Mouse (Mus musculus) thymus, postnatal 10 days (tissue): ENCODE data around the gene Sigirr.

Experiments used
- DNase-seq, 2 experiments: peaks; one replicate each; pipeline ENCODE4 v3.0.0; 2021; ENCODE audit warnings: low spot score in 2 of 2

The Sigirr gene

GRCm38 (mm10) chr7:141060426-141061242, 39.7 kb downstream of the Sigirr start, which contains the start of gene B4galnt4:
B4galnt4 (plus strand) TSS chr7:141061104.
- peak in 1 of 2 experiments; percentile 51 for DNase-seq

GRCm38 (mm10) chr7:141059929-141060328, 40.4 kb downstream of the Sigirr start:
- no peak for DNase-seq

- no peak for DNase-seq
Observed at GRCm38 (mm10) chr7:141058601-141059341, 41.6 kb downstream of the Sigirr start.

- no peak for DNase-seq
Observed at GRCm38 (mm10) chr7:141057541-141057940, 42.8 kb downstream of the Sigirr start.

- no peak for DNase-seq
Observed at GRCm38 (mm10) chr7:141056976-141057375, 43.4 kb downstream of the Sigirr start.

GRCm38 (mm10) chr7:141055785-141056184, 44.6 kb downstream of the Sigirr start:
- DNase-seq, result no peak

GRCm38 (mm10) chr7:141052421-141052820, 48.0 kb downstream of the Sigirr start:
- DNase-seq, result no peak

GRCm38 (mm10) chr7:141052016-141052415, 48.4 kb downstream of the Sigirr start:
- no peak for DNase-seq

- DNase-seq, result no peak
Observed at GRCm38 (mm10) chr7:141051060-141051685, 49.2 kb downstream of the Sigirr start.

- DNase-seq, result no peak
Observed at GRCm38 (mm10) chr7:141049326-141049725, 51.0 kb downstream of the Sigirr start.

- DNase-seq, result peak; percentile 75 to 89
Observed at GRCm38 (mm10) chr7:141048226-141049218, 51.9 kb downstream of the Sigirr start.

GRCm38 (mm10) chr7:141047581-141048225, 52.7 kb downstream of the Sigirr start:
- DNase-seq, result no peak

- no peak for DNase-seq
Observed at GRCm38 (mm10) chr7:141046931-141047580, 53.3 kb downstream of the Sigirr start.

GRCm38 (mm10) chr7:141042539-141042938, 57.8 kb downstream of the Sigirr start:
- no peak for DNase-seq

- no peak for DNase-seq
Observed at GRCm38 (mm10) chr7:141041661-141042060, 58.7 kb downstream of the Sigirr start.
